Mouse (Mus musculus) heart, postnatal 14 days (tissue): Measurements from ENCODE around the gene Gabbr2. TPM values are rescaled to one million over a fixed set of nuclear protein-coding genes. Genes with fewer than 3 reads are reported as not detected.

Source experiments
- DNase-seq, 2 experiments: peaks; one replicate each; pipeline ENCODE4 v3.0.0; 2021 to 2022
- intact Hi-C: fragments of 180-260 bp; cut with DNase I; formaldehyde crosslinking; loops from one replicate; pipeline ENCODE4 v1.15.1; 2025
- total RNA-seq, 2 experiments: library from RNA; stranded (reverse); gene quantifications; 2 replicates each; pipeline ENCODE4 v1.2.3; 2021

Gene Gabbr2
- total RNA-seq, 2 experiments from 2014 or later: 0.05 TPM; not detected in 1

DNA sequence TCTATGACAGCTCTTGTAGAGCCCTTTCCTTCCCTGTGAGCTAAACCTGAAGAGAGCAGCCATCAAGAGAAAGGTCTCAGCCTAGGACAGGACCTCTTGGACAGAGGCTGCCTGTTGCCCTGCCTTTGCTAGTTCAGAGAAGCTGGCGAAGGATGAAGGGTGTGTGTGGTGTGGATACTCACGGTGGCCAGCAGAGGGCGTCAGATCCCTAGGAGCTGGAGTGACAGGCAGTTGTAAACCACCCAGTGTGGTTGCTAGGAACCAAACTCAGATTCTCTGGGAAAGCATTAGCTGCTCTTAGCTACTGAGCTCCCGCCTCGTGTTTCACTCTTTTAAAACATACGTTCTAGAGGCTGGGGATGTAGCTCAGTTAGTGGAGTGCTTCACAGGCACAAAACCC, 210.6 kb downstream of the Gabbr2 start:
- DNase-seq: peak in 1 of 2 experiments; percentile 7
- intact Hi-C loops: no loop called here

DNA sequence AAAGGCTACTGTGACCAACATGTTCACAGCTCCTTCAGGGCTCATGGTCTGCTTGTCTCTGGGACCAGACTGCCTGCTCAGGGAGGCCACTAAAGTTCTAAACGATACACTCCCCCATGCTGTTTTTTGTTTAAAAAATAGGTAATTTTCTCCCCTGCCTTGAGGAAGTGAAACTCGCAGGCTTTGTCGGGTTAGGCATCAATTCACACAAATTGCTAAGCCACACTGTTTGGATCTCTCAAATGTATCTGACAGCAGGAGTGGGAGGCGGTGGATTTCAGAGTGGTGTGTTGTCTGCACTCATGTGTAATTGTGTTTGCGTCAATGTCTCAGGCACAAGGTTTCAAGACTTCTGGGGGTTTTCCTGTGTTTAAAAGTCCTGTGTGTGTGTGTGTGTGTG, 215.7 kb downstream of the Gabbr2 start:
- intact Hi-C loops: no loop called here
- DNase-seq: no peak

DNA sequence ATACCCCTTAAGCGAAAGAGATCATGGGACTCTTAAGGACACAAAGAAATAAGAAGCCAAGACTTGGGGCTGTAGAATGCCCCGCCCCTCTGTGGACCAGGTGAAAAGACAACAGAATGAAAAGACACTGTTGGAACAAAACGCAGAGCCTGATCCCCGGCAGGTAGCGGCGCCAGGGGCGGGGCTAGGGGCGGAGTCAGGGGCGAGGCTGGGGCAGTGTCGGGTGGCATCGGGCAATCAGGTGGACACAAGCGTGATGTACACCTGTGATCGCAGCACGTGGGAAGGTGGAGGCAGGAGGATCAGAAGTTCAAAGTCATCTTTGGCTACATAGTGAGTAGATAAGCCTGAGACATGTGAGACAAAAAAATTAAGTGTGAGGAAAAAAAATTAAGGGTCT, 217.0 kb downstream of the Gabbr2 start:
- DNase-seq: no peak
- intact Hi-C loops: no loop called here

DNA sequence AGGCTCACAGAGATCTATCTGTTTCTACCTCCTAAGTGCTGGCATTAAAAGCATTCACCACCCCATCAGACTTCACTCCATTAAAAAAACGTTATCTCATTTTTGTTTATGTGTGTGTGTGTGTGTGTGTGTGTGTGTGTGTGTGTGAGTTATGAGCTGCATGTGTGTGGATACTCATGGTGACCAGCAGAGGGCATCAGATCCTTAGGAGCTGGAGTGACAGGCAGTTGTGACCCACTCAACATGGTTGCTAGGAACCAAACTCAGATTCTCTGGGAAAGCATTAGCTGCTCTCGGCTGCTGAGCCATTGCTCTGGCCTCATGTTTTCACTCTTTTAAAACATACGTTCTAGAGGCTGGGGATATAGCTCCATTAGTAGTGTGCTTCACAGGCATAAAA, 218.4 kb downstream of the Gabbr2 start:
- no peak for DNase-seq

DNA sequence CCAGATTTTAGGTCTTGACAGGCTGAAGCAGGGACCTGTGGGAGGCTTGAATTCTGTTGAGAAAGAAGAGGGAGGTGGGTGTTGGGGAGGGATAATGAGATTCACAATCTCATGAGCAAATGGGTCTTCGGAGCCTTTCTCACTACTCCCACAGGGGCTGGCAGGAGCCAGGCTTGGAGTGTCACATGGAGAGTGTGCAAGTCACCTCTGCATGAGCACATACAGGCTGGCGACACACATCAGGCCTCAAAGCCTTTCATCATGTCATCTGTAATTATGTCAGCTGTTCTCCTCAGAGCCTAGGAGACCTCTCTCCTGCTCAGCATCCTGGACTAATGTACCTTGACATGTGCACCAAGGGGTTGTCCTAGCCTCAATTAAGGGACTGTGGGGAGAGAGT, 219.1 kb downstream of the Gabbr2 start:
- intact Hi-C loops: no loop called here

More for the DNA sequence above, 218.4 kb downstream of the Gabbr2 start:
- intact Hi-C loops: no loop called here

DNA sequence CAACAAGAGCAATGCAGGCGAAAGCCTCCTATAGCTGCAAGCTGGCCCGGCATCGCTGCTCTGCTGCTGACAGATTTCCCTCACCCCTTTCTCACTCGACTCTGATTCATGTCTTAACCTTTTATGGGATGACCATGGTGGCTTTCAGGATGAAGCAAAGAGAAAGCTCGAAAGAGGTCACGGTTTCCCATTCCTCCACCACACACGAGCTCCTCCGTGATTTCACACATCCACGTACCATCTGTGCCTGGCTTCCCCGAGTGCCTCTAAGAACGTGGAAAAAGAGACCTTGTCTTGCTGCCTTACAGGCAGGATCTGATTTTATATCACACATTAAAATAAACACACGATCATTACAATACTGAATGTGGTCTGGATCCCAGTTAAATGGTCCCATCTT, 220.6 kb downstream of the Gabbr2 start:
- DNase-seq: no peak
- intact Hi-C loops: no loop called here

More for the DNA sequence above, 219.1 kb downstream of the Gabbr2 start:
- no peak for DNase-seq

DNA sequence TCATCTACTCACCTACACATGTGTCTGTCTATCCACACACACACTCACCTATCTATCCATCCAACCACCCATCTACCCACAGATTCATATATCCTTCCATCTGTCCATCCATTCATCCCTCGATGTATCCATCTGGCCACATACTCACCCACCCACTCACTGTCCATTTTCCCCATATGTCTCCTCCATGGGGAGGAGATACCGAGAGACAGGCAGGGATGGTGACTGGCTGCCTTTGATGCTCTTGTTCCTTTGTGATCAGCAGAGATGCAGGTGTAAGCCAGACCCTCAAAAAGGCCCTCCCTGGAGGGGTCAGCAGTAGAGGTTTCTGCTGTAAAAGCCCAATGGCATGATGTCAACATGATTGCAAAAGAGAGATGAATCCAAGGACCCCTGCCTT, 221.0 kb downstream of the Gabbr2 start:
- intact Hi-C loops: no loop called here
- no peak for DNase-seq

DNA sequence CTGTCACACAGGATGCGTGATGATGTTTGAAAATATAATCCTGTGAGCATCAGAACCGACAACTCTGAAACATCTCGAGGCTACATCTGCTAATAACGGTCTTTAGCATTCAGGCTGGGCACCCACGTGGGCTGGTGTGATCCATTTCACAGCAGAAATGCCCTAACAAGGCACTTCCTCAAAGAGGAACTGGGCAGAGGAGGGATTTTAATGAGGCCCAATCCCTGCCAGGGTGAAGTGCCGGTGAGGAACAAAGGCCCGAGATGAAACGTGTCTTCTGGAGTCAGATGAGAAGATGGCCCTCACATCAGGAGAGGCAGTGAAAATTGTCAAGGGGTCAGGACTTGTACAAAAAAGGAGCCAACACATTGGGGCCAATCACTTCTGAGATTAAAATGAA, 221.6 kb downstream of the Gabbr2 start:
- DNase-seq: no peak

DNA sequence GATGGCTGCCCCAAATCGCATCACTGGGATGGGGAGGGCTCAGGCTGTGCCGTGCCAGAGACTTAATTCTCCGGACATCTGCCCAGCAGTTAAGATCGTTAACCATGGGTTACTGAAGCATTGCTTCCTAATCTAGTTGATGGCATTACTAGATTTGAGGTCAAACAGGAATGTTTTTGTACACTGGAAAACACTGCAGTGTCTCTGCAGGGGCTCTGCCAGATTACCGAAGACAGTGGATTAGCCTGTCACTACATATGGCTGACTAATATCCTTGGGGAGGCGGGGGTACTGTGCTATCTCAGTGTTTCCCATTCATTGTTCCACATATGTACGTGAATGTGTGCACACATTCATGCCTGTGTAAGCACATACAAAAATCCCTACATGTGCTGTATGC, 225.3 kb downstream of the Gabbr2 start:
- no peak for DNase-seq
- intact Hi-C loops: no loop called here

More for the DNA sequence above, 221.6 kb downstream of the Gabbr2 start:
- intact Hi-C loops: no loop called here

DNA sequence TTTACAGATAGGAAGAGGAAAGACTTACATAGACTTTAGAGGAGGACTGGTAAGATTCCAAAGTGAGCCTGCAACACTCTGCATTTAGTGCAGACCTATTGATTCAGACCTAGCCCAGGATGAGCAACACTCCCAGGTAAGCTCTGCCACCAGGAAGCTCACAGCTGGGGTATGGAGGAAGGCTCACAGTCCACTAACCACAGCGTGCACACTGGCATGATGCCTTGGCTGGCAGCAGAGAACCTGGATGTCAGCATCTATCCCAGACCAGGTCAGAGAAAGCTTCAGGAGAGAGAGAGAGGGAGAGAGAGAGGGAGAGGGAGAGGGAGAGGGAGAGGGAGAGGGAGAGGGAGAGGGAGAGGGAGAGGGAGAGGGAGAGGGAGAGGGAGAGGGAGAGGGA, 231.8 kb downstream of the Gabbr2 start:
- intact Hi-C loops: no loop called here
- no peak for DNase-seq

DNA sequence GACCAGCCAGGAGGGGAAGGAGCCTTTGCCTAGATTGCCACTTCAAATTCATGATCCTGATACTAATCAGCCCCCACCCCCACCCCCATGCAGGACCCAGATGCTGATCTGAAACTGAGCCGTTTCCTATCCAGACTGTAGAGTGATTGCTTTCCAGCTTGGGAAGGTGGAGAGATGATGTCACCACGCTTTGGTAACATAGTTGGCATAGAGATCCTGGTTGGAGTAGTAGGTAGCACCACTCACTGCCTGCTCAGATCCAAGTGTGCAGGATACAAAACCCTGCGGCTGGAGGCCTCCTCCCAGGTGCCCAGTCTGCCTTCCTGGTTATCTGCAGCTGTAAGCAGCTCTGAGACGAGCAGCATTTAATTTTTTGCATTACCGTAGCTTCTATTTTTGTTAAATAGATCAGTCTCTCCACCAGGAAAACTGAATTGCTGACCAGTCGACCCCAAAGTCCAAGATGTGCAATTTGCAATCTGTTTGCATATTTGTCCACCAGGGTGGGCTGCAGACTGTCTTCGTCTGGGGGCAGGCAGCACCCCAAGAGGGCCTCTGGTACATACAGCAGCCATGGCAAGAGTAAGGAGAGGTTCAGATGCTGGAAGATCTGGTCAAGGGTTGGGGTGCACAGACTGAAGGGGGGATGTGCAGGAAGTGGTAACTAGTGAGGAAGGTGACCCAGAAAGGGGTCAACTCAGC, 233.2 kb downstream of the Gabbr2 start:
- intact Hi-C loops: no loop called here
- no peak for DNase-seq

DNA sequence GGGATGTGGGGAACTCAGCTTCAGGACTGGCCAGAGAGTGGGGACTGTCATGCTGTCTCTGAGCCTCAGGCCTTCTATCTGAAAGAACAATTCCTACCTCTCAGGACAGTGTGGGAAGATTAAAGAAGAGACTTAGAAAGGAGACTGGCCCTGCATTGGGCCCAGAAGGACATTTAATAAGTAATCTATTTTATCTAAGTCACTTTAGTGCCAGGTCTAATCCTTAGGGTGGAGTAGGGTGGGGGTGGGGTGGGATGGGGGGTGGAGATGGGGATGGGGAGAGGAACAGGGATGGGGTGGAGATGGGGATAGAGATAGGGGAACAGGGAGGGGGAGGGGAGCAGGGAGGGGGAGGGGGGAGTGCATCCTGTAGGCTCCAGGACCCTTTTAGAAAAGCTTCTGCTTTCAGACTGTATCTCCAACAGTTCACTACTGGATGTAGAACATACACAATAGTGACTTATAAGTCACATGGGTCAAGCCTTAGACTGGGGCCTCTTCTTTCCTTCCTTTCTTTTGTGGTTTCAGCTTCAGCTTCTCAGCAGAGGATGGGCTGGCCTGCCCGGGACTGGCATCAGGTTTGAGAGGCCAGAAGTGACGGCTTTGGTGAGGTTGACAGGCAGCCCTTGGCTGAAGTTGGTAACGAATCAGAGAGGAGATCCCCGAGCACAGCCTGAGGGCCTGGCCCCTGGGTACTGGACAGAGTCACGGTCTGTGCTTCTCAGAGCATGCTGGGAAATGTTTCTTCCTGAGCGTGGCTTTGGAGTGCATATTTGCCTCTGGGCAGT, 237.1 kb downstream of the Gabbr2 start:
- intact Hi-C loops: no loop called here
- DNase-seq: no peak

DNA sequence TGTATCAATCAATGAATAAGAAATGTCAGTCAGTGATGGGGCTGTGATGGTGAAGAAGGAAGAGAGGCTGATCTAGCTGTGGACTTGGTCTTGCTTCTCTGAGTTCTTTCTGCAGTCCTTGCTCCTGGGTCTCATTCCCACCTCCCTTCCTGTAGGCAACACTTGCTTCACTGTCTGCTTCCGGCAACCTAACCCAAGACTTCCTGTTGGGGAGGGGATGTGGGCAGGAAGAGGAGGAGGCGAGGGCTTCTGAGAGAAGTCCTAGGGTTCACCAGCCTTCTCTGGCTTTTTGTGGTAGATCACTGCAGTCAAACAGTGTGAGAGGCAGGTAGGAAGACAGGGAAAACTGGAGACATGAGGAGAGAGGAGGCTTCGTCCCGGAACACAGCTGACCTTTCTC, 239.4 kb downstream of the Gabbr2 start:
- intact Hi-C loops: no loop called here
- no peak for DNase-seq

DNA sequence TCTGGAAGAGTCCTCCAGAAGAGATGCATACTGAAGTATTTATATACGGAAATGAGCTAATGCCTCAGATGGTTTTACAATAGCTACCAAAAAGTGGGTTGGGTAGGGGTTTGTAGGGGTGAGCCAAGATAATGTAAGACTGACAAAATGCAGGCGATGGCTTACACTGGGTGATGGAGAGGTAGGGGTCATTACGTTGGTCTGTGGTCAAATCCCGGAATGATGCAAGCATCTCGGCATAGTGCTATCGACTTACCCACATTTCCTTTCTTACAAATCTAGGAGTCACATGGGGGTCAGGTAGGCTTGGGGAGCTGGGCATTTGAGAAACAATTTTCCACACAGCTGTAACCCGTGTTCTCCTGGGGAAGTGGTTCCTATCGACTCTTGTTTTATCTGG, 242.7 kb downstream of the Gabbr2 start:
- no peak for DNase-seq
- intact Hi-C loops: no loop called here

DNA sequence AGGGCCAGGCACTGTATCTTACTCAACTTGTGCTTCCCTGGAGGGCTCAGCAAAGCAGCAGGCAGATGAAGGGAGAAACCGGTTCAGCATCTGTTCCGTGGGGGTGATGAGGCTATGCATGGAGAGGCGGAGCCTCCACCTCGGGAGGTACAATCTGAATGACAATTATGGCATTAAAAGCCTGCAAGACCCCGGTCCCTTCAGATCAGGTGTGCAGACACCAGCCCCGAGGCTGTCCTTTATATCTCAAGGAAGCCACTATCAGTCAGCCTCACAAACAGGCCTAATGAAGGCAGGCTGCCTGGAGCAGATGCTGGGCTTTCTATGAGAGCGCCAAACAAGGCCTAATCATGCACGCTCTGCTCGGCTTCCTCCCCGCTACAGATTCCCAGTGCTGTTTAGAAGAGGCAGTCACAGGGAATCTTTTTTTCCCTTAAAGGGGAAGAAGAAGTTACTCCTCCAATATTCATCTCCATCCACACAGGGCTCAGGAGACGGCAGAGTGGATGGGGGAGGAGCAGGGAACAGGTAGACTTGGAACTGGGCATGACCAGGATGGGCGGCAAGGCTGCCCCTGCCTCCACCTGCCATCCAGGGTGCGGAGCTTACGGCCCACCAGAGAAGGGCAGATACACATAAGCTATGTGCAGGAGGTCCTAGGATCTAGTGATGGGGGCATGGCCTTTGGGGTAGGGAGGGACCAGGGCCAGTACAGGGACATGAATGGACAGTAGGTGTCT, 244.5 kb downstream of the Gabbr2 start:
- intact Hi-C loops: no loop called here
- DNase-seq: no peak

DNA sequence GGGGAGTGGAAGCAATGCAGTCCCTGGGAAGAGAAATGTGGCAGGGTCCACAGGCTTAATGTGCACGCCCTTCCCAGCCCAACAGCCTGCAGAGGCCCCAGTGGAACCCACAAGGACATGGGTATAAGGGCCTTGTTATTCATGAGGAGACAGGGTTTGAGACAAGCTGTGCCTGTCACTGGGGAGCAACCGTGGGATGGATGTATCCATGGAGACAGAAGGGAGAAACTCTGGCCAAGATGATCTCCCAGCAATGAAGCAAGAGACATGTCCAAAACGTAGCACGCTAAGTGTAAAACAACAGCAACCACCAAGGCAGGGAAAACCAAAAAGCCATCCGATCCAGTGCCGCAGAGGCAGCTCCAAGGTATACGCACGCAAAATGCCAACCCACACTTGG, 246.1 kb downstream of the Gabbr2 start:
- DNase-seq: no peak
- intact Hi-C loops: no loop called here

DNA sequence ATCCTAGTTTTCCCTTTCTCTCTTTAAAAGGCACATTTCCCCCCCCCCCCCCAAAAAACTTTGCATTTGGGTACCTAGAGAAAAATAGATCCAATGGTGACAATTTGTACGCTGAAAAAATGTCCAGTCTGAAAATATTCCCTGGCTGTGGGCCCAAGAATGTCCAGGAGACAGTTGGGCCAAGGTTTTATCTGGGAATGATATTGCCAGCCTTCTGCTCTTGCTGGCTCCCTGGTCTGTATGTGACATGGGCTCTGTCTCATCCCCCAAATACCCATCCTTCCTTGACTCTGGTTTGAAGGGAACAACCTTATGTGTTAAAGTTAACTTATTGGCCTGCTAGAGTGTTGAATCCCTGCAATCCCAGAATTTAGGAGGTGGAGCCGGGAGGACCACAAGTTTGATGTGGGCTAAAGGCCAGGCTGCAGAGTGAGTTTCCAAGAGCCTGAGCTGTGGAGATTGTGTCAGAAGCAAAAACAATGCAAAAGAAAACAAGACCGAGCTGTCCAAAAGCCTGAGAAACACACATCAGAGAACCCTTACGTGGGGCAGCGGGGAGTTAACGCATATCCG, 247.0 kb downstream of the Gabbr2 start:
- peak; percentile 29 to 46 for DNase-seq
- intact Hi-C loops: no loop called here

DNA sequence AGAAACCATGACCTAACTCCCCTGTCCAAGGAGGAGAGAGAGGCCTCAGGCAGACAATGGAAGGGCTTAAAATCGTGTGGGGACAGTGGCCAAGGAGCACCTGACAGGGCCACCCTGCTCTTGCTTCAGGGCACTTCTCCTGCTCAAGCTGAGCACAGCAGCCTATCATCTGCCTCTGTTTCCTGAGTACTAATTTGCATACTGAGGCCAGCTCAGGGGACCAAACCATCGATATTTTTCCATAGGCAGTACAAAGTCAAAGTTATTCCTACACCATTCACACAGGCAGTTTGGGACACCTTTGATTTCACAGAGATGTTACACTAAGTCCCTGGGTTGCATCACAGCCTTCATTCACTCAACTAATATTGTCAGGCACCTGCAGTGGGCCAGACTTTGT, 249.1 kb downstream of the Gabbr2 start:
- intact Hi-C loops: no loop called here
- no peak for DNase-seq

DNA sequence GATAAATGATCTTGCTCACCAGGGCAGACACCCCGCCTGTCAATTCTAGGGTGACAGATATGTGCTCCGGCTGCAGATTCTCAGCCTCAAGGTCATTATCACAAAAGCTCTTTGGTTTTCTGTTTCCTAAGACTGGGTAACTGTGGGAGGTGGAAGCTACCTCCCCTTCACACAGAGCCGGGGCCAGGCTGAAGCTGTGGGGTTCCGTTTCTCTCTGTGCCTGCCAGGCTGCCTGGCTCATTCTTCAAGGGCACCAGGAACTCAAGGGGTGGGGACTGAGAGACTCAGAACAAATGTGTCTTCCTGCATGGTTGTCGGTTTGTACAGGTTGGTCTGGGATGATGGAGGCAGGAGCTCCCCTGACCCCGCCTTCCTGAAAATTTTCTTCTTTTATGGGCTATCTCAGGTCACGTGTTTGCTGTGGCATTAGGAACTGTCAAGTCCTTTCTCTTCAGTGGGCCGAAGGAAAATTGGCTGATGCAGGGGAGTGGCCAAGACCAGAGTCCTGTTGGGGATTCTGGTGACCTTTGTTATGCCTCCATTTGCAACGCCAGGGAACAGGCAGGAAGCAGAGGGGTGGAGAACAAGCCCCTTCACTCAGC, 254.7 kb downstream of the Gabbr2 start:
- intact Hi-C loops: no loop called here
- no peak for DNase-seq

DNA sequence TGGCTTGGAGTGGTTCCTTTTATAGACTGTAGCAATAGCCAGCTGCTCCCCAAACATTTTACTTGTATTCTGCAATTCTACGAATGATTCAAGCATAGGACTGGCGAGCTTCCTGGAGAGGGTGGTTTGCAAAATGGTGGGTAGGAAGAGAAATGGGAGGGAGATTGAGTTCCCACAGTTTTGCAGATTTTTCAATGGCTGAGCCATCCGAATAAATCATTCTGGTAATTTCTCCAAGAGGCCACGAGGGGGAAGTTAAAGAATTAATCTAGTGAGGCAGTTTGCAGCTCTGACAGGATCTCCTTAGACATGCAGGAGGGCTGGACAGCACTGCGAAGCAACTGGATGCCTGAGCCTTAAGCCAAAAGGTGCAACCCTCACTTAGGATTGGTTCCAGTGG, 256.8 kb downstream of the Gabbr2 start:
- intact Hi-C loops: no loop called here
- DNase-seq: no peak

DNA sequence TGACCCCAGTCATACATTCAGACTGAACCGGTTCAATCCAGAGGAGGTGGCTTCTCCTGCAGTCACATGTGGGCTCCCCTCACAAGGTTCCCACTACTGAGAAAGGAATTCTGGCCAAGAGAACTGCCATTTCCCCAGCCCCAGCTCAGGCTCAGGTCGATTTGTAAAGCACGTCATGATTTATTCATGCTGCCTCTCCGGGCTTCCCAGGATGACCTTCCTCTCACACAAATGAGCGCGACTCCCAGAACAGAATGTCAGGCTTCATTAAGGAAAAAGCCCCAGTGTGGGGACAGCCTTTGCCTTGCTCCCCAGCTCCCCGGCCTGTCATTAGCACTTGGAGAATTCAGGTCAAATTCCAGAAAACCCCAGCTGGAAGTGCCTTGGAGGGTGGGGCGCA, 260.1 kb downstream of the Gabbr2 start:
- intact Hi-C loops: no loop called here

More for the DNA sequence above, 260.1 kb downstream of the Gabbr2 start:
- no peak for DNase-seq
